In the genomic region with DNA sequence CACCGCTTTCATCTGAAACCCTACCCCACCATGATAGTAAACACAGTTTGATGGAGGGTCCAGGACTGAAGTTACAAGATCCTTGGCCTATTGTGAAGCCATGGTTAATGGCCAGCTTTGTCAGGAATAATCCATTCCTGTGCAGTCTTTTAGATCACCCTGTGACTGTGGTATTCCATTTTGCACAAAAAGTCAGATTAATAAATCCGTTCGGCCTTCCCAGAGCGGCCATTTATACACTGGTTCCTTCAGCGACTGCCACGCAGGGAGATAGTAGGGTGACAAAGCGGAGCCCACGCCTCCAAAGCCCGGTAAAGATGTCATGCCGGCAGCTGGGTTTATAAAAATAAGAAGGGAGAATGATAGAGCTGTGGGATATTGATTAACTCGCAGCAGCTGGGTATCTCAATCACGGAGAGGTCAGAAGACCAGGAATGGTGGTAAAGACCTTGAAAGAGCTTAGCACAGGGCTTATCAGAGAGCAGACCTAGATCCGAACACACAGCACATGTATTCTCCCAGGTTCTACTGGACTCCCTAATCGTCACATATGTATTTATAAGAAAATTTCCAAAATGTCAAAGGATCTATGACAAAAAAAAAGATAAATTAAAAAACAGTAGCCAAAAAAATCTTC, we compare ENCODE assay signal across 17 mouse cellular contexts.
DNase-seq lines count a peak whose midpoint lies in the region; ATAC-seq and TF ChIP-seq lines count a peak whose summit lies in the region.
"Had no signal": no experiment of that assay in that cellular context is flagged by ENCODE, and none has a peak within 500 bp of the region (broad histone marks: within the 10 kb centered on the region; RNA-seq: fewer than 3 reads in every experiment).

No protein-coding gene starts in this region.

- DNase-seq in forebrain, postnatal 0 days: no peak
- DNase-seq in mesoderm, embryonic 11.5 days (ENCODE audit: low read depth, low spot score): peak; percentile 67
- no peak for DNase-seq in kidney, postnatal 4 days
- DNase-seq: adrenal gland, postnatal 25 days; cerebellum, adult 9-10 months; heart, adult 2 months; kidney, adult 8-10 months; layer of hippocampus, postnatal 36 days; liver; liver, postnatal 0 days; spleen, adult 18-20 months had no signal

- no peak overlapping the region for H3K4me3 ChIP-seq in forebrain, embryonic 15.5 days
- H3K4me3 ChIP-seq in forebrain, postnatal 0 days (ENCODE audit: low read depth, low read length): no peak overlapping the region
- no peak overlapping the region for H3K4me3 ChIP-seq in hindbrain, embryonic 12.5 days
- H3K4me3 ChIP-seq in neural tube, embryonic 12.5 days: no peak overlapping the region
- no peak overlapping the region for H3K4me3 ChIP-seq in intestine, embryonic 15.5 days (replicated peaks)
- H3K4me3 ChIP-seq: heart, adult 2 months; heart, embryonic 15.5 days; stomach, embryonic 15.5 days had no signal

- no peak overlapping the region for H3K9ac ChIP-seq in forebrain, embryonic 15.5 days (replicated peaks)
- no peak overlapping the region for H3K9ac ChIP-seq in forebrain, postnatal 0 days
- H3K9ac ChIP-seq in hindbrain, embryonic 12.5 days: no peak overlapping the region
- no peak overlapping the region for H3K9ac ChIP-seq in neural tube, embryonic 12.5 days
- H3K9ac ChIP-seq in intestine, embryonic 15.5 days: no peak overlapping the region
- H3K9ac ChIP-seq: heart, embryonic 15.5 days; liver, postnatal 0 days; stomach, embryonic 15.5 days had no signal

- 53% methylated on average over 14 of the region's 14 CpGs for WGBS in forebrain, embryonic 15.5 days
- 58% methylated on average over 14 of the region's 14 CpGs for WGBS in forebrain, postnatal 0 days
- WGBS in hindbrain, embryonic 12.5 days: 32% methylated on average over 14 of the region's 14 CpGs
- WGBS in neural tube, embryonic 12.5 days: 36% methylated on average over 14 of the region's 14 CpGs
- 77% methylated on average over 14 of the region's 14 CpGs for whole genome bisulfite sequencing in intestine, embryonic 15.5 days

- no peaks in the 10 kb centered on the region for H3K27me3 ChIP-seq in forebrain, embryonic 15.5 days
- no peaks in the 10 kb centered on the region for H3K27me3 ChIP-seq in forebrain, postnatal 0 days (ENCODE audit: insufficient read depth, low read length)
- no peaks in the 10 kb centered on the region for H3K27me3 ChIP-seq in hindbrain, embryonic 12.5 days
- H3K27me3 ChIP-seq in neural tube, embryonic 12.5 days (replicated peaks): no peaks in the 10 kb centered on the region
- no peaks in the 10 kb centered on the region for H3K27me3 ChIP-seq in intestine, embryonic 15.5 days (replicated peaks)
- H3K27me3 ChIP-seq: heart, embryonic 15.5 days; stomach, embryonic 15.5 days had no signal

- H3K4me1 ChIP-seq in forebrain, embryonic 15.5 days: no peaks in the 10 kb centered on the region
- no peaks in the 10 kb centered on the region for H3K4me1 ChIP-seq in forebrain, postnatal 0 days (ENCODE audit: insufficient read depth)
- H3K4me1 ChIP-seq in hindbrain, embryonic 12.5 days: peaks cover 3% of the 10 kb centered on the region; the same call in 1 of the 2 replicates
- 0 out of 2 replicates have a peak, but pooled peaks cover 3% of the 10 kb centered on the region for H3K4me1 ChIP-seq in neural tube, embryonic 12.5 days
- no peaks in the 10 kb centered on the region for H3K4me1 ChIP-seq in intestine, embryonic 15.5 days (replicated peaks)
- H3K4me1 ChIP-seq: heart, embryonic 15.5 days; stomach, embryonic 15.5 days had no signal

- no peaks in the 10 kb centered on the region for H3K36me3 ChIP-seq in forebrain, embryonic 15.5 days
- H3K36me3 ChIP-seq in forebrain, postnatal 0 days (ENCODE audit: insufficient read depth): no peaks in the 10 kb centered on the region
- H3K36me3 ChIP-seq in hindbrain, embryonic 12.5 days: no peaks in the 10 kb centered on the region
- H3K36me3 ChIP-seq in neural tube, embryonic 12.5 days: no peaks in the 10 kb centered on the region
- no peaks in the 10 kb centered on the region for H3K36me3 ChIP-seq in intestine, embryonic 15.5 days
- H3K36me3 ChIP-seq: heart, embryonic 15.5 days; stomach, embryonic 15.5 days had no signal

- H3K4me2 ChIP-seq in forebrain, embryonic 15.5 days (replicated peaks): no peak overlapping the region
- H3K4me2 ChIP-seq in forebrain, postnatal 0 days (ENCODE audit: low read depth): no peak overlapping the region
- H3K4me2 ChIP-seq in hindbrain, embryonic 12.5 days (replicated peaks): peak overlapping the region; percentile 24
- peak overlapping the region; percentile 40; the same call in 1 of the 2 replicates for H3K4me2 ChIP-seq in neural tube, embryonic 12.5 days (replicated peaks)
- no peak overlapping the region for H3K4me2 ChIP-seq in intestine, embryonic 15.5 days (replicated peaks)
- H3K4me2 ChIP-seq: heart, embryonic 15.5 days; stomach, embryonic 15.5 days had no signal

- H3K27ac ChIP-seq in forebrain, embryonic 15.5 days (replicated peaks): no peak overlapping the region
- H3K27ac ChIP-seq in forebrain, postnatal 0 days (ENCODE audit: low read depth, low read length): no peak overlapping the region
- H3K27ac ChIP-seq in hindbrain, embryonic 12.5 days: peak overlapping the region; percentile 52; the same call in 1 of the 2 replicates
- 0 out of 2 replicates have a peak overlapping the region, but pooled peaks have one; percentile 12 for H3K27ac ChIP-seq in neural tube, embryonic 12.5 days
- no peak overlapping the region for H3K27ac ChIP-seq in intestine, embryonic 15.5 days
- H3K27ac ChIP-seq: heart, adult 2 months; heart, embryonic 15.5 days; stomach, embryonic 15.5 days had no signal

- ATAC-seq in forebrain, embryonic 15.5 days (replicated peaks): peak; percentile 46; the same call in 1 of the 2 replicates
- ATAC-seq in forebrain, postnatal 0 days: no peak
- peak; percentile 26; the same call in 1 of the 2 replicates for ATAC-seq in hindbrain, embryonic 12.5 days (ENCODE audit: low FRiP score)
- peak; percentile 92 for ATAC-seq in neural tube, embryonic 12.5 days (ENCODE audit: low FRiP score, low read depth)
- no peak for ATAC-seq in intestine, embryonic 15.5 days
- ATAC-seq: liver, postnatal 0 days had no signal

- no peaks in the 10 kb centered on the region for H3K9me3 ChIP-seq in forebrain, embryonic 15.5 days
- H3K9me3 ChIP-seq in forebrain, postnatal 0 days (ENCODE audit: low read length): no peaks in the 10 kb centered on the region
- H3K9me3 ChIP-seq in hindbrain, embryonic 12.5 days (replicated peaks): no peaks in the 10 kb centered on the region
- no peaks in the 10 kb centered on the region for H3K9me3 ChIP-seq in neural tube, embryonic 12.5 days
- H3K9me3 ChIP-seq in intestine, embryonic 15.5 days: no peaks in the 10 kb centered on the region
- H3K9me3 ChIP-seq: heart, embryonic 15.5 days; stomach, embryonic 15.5 days had no signal

- no peak for TF ChIP-seq CTCF in forebrain, postnatal 0 days (IDR thresholded peaks at IDR 0.05; ENCODE audit: low read depth)

Comparison
In these comparisons a context has a peak if more than half of its experiments do, and no peak if none do; other contexts are left out.
1. ATAC-seq: peak in forebrain, embryonic 15.5 days (single experiment), hindbrain, embryonic 12.5 days (single experiment) and neural tube, embryonic 12.5 days (single experiment); none in forebrain, postnatal 0 days (single experiment) and intestine, embryonic 15.5 days (single experiment).
2. H3K27ac ChIP-seq: peak in hindbrain, embryonic 12.5 days (single experiment) and neural tube, embryonic 12.5 days (single experiment); none in forebrain, embryonic 15.5 days (single experiment), forebrain, postnatal 0 days (single experiment) and intestine, embryonic 15.5 days (single experiment).
3. H3K4me2 ChIP-seq: peak in hindbrain, embryonic 12.5 days (single experiment) and neural tube, embryonic 12.5 days (single experiment); none in forebrain, embryonic 15.5 days (single experiment), forebrain, postnatal 0 days (single experiment) and intestine, embryonic 15.5 days (single experiment).